Mouse (Mus musculus) brain, embryonic 14.5 days (tissue): ENCODE measurements around the gene Gtf2ird1.

Source experiments
- CTCF ChIP-seq: fragments of 200-500 bp; IDR thresholded peaks from 2 replicates; pipeline ENCODE4 v1.5.1; 2012; ENCODE audit warnings: inconsistent platforms, mild to moderate bottlenecking, moderate library complexity, borderline replicate concordance; ENCODE audit not compliant: insufficient read depth, insufficient read length; ENCODE audit errors: extremely low read depth
- POLR2A ChIP-seq: fragments of 200-500 bp; IDR thresholded peaks from 2 replicates; pipeline ENCODE4 v1.6.1; 2012; ENCODE audit warnings: mild to moderate bottlenecking, inconsistent platforms, borderline replicate concordance; ENCODE audit not compliant: poor library complexity, insufficient read depth, insufficient read length, severe bottlenecking; ENCODE audit errors: extremely low read depth

- TF ChIP-seq POLR2A (no peak), CTCF (no peak)
Measured at GRCm38 (mm10) chr5:134483291-134483690, 26.8 kb upstream of the Gtf2ird1 start.
